Mouse (Mus musculus): Measurements from ENCODE around the gene 1700001C19Rik. TPM values are rescaled to one million over a fixed set of nuclear protein-coding genes. Genes with fewer than 3 reads are reported as not detected.

Gene 1700001C19Rik
- total RNA-seq, 1 experiment, result 0.85 TPM

DNA sequence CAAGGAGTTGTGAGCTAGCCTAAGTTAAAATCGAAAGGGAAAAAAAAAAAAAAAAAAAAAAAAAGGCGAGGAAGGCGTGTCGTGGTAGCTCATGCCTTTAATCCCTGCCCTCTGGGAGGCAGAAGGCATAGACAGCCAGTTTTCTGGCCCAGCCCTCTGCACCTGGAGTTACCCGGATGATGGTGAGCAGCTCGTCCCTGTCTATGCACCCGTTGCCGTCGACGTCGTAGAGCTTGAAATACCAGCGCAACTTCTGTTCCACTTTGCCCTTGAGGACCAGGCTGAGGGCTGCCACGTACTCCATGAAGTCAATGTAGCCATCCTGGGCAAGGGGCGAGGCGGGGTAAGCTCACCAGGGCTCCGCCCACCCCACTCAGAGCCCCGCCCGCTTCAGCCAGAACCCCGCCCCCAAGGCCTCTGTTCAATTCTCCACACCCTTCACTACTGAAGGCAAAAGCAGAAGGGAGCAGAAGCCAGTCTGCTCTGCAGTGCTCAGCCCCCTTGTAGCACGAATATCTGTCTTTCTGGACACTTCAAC lies 41.7 kb downstream of the 1700001C19Rik start:
- no peak overlapping the region for H3K27ac ChIP-seq (ENCODE audit: insufficient read depth, low read depth, low read length, poor library complexity, severe bottlenecking)
- DNase-seq (ENCODE audit: low read depth, low spot score), result peak; percentile 70
- no peaks in the 10 kb centered on the region for H3K36me3 ChIP-seq (ENCODE audit: control insufficient read depth, insufficient read depth, low read length, poor library complexity, severe bottlenecking)
- TF ChIP-seq ZC3H11A (IDR thresholded peaks at IDR 0.05; ENCODE audit: borderline replicate concordance, low read depth, low read length) (no peak), ZNF384 (IDR thresholded peaks at IDR 0.05; ENCODE audit: low read depth, low read length) (peak; percentile 97), MAFK (IDR thresholded peaks at IDR 0.05; ENCODE audit: insufficient read depth, low read depth, low read length) (no peak), HCFC1 (IDR thresholded peaks at IDR 0.05; ENCODE audit: borderline replicate concordance, insufficient read depth, low read length) (no peak), CHD2 (IDR thresholded peaks at IDR 0.05; ENCODE audit: low read depth, low read length) (no peak)
- H3K9me3 ChIP-seq (ENCODE audit: control insufficient read depth, insufficient read depth, low read depth, low read length), result no peaks in the 10 kb centered on the region
- peak overlapping the region; percentile 68 to 74 for H3K4me3 ChIP-seq (ENCODE audit: insufficient read depth in 1 of 2, low read depth in 1 of 2, low read length in 2 of 2, poor library complexity in 1 of 2, severe bottlenecking in 1 of 2)
- peaks cover 0 to 13% of the 10 kb centered on the region in 2 experiments; a peak in 2 of 4 replicates for H3K4me1 ChIP-seq (ENCODE audit: control insufficient read depth in 2 of 2, insufficient read depth in 2 of 2, low read length in 2 of 2, poor library complexity in 1 of 2)
- peak overlapping the region; percentile 51; the same call in 1 of the 2 replicates for H3K9ac ChIP-seq (ENCODE audit: insufficient read depth, low read depth, low read length, poor library complexity, severe bottlenecking)
- in situ Hi-C loops (cut with MboI; ENCODE audit: low sequenced_read_pairs in 2 of 2, unreplicated experiment in 2 of 2), result no loop called here

GRCm38 (mm10) chr17:47394223-47394869 lies 42.8 kb downstream of the 1700001C19Rik start:
- Histone ChIP-seq H3K27ac (ENCODE audit: insufficient read depth, low read depth, low read length, poor library complexity, severe bottlenecking) (no peak overlapping the region), H3K9ac (ENCODE audit: insufficient read depth, low read depth, low read length, poor library complexity, severe bottlenecking) (no peak overlapping the region), H3K4me1 (ENCODE audit: control insufficient read depth in 2 of 2, insufficient read depth in 2 of 2, low read length in 2 of 2, poor library complexity in 1 of 2) (peaks cover 0 to 13% of the 10 kb centered on the region in 2 experiments; a peak in 2 of 4 replicates), H3K4me3 (ENCODE audit: insufficient read depth in 1 of 2, low read depth in 1 of 2, low read length in 2 of 2, poor library complexity in 1 of 2, severe bottlenecking in 1 of 2) (peak overlapping the region in 1 of 2 experiments; percentile 20; a peak in 1 of 4 replicates), H3K9me3 (ENCODE audit: control insufficient read depth, insufficient read depth, low read depth, low read length) (no peaks in the 10 kb centered on the region), H3K36me3 (ENCODE audit: control insufficient read depth, insufficient read depth, low read length, poor library complexity, severe bottlenecking) (no peaks in the 10 kb centered on the region)
- TF ChIP-seq HCFC1 (IDR thresholded peaks at IDR 0.05; ENCODE audit: borderline replicate concordance, insufficient read depth, low read length) (no peak), ZC3H11A (IDR thresholded peaks at IDR 0.05; ENCODE audit: borderline replicate concordance, low read depth, low read length) (no peak), CHD2 (IDR thresholded peaks at IDR 0.05; ENCODE audit: low read depth, low read length) (no peak), MAFK (IDR thresholded peaks at IDR 0.05; ENCODE audit: insufficient read depth, low read depth, low read length) (no peak), ZNF384 (IDR thresholded peaks at IDR 0.05; ENCODE audit: low read depth, low read length) (no peak)
- in situ Hi-C loops (cut with MboI; ENCODE audit: low sequenced_read_pairs in 2 of 2, unreplicated experiment in 2 of 2), result no loop called here
- DNase-seq (ENCODE audit: low read depth, low spot score), result no peak

DNA sequence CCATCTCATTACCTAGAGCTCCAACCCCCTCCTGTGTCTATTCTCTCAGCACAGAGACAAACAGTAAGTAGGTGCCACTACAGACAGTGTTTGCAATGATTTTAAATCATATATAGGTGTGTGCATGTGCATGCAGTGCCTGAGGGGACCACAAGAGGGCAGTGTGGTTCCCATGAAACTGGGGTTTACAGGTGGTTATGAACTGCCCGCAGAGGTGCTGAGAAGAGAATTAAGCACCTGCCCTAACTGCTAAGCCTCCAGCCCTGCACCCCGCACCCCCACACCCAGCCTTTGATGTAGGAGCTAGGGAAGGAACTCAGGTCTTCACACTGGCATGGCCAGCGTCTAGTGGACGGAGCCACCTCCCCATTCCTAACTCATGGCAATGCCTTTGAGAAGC lies 50.5 kb downstream of the 1700001C19Rik start:
- no peaks in the 10 kb centered on the region for H3K9me3 ChIP-seq (ENCODE audit: control insufficient read depth, insufficient read depth, low read depth, low read length)
- H3K36me3 ChIP-seq (ENCODE audit: control insufficient read depth, insufficient read depth, low read length, poor library complexity, severe bottlenecking), result no peaks in the 10 kb centered on the region
- 0 out of 4 replicates have a peak, but pooled peaks cover 0 to 4% of the 10 kb centered on the region in 2 experiments for H3K4me1 ChIP-seq (ENCODE audit: control insufficient read depth in 2 of 2, insufficient read depth in 2 of 2, low read length in 2 of 2, poor library complexity in 1 of 2)
- TF ChIP-seq ZNF384 (IDR thresholded peaks at IDR 0.05; ENCODE audit: low read depth, low read length) (no peak), ZC3H11A (IDR thresholded peaks at IDR 0.05; ENCODE audit: borderline replicate concordance, low read depth, low read length) (peak; percentile 79)
- no peak overlapping the region for H3K4me3 ChIP-seq (ENCODE audit: insufficient read depth in 1 of 2, low read depth in 1 of 2, low read length in 2 of 2, poor library complexity in 1 of 2, severe bottlenecking in 1 of 2)
- H3K27ac ChIP-seq (ENCODE audit: insufficient read depth, low read depth, low read length, poor library complexity, severe bottlenecking), result no peak overlapping the region
- H3K9ac ChIP-seq (ENCODE audit: insufficient read depth, low read depth, low read length, poor library complexity, severe bottlenecking), result no peak overlapping the region
- peak; percentile 57 for DNase-seq (ENCODE audit: low read depth, low spot score)
- in situ Hi-C loops (cut with MboI; ENCODE audit: low sequenced_read_pairs in 2 of 2, unreplicated experiment in 2 of 2), result no loop called here

- 0 out of 4 replicates have a peak, but pooled peaks cover 0 to 2% of the 10 kb centered on the region in 2 experiments for H3K4me1 ChIP-seq (ENCODE audit: control insufficient read depth in 2 of 2, insufficient read depth in 2 of 2, low read length in 2 of 2, poor library complexity in 1 of 2)
- DNase-seq (ENCODE audit: low read depth, low spot score), result no peak
- in situ Hi-C loops (cut with MboI; ENCODE audit: low sequenced_read_pairs in 2 of 2, unreplicated experiment in 2 of 2), result no loop called here
- H3K27ac ChIP-seq (ENCODE audit: insufficient read depth, low read depth, low read length, poor library complexity, severe bottlenecking), result no peak within 1 kb of the TSS
- no peaks in the 10 kb centered on the region for H3K9me3 ChIP-seq (ENCODE audit: control insufficient read depth, insufficient read depth, low read depth, low read length)
- H3K4me3 ChIP-seq (ENCODE audit: insufficient read depth in 1 of 2, low read depth in 1 of 2, low read length in 2 of 2, poor library complexity in 1 of 2, severe bottlenecking in 1 of 2), result no peak within 1 kb of the TSS
- H3K36me3 ChIP-seq (ENCODE audit: control insufficient read depth, insufficient read depth, low read length, poor library complexity, severe bottlenecking), result no peaks in the 10 kb centered on the region; the same call in 1 of the 2 replicates
- no peak for TF ChIP-seq ZC3H11A (IDR thresholded peaks at IDR 0.05; ENCODE audit: borderline replicate concordance, low read depth, low read length)
- TF ChIP-seq CHD2 (IDR thresholded peaks at IDR 0.05; ENCODE audit: low read depth, low read length), result no peak
- TF ChIP-seq HCFC1 (IDR thresholded peaks at IDR 0.05; ENCODE audit: borderline replicate concordance, insufficient read depth, low read length), result no peak
- no peak for TF ChIP-seq MAFK (IDR thresholded peaks at IDR 0.05; ENCODE audit: insufficient read depth, low read depth, low read length)
- TF ChIP-seq ZNF384 (IDR thresholded peaks at IDR 0.05; ENCODE audit: low read depth, low read length), result no peak
- H3K9ac ChIP-seq (ENCODE audit: insufficient read depth, low read depth, low read length, poor library complexity, severe bottlenecking), result no peak within 1 kb of the TSS
These were observed 52.0 kb downstream of the 1700001C19Rik start, which contains the start of gene Guca1b for GRCm38 (mm10) chr17:47385145-47385544. Guca1b (plus strand) TSS chr17:47385393.

Measured in ES-E14 (cell line).